Mouse (Mus musculus) urinary bladder, postnatal 25 days (tissue): ENCODE measurements at regions not wholly inside any gene's neighbourhood (a gene's known extent, or its start where the extent isn't known, plus 50 kb on each side); places are given as distances from the start of the nearest gene placed in this dataset.

Source experiments
- DNase-seq: peaks from one replicate; pipeline ENCODE4 v3.0.0; 2022; ENCODE audit warnings: low spot score

DNA sequence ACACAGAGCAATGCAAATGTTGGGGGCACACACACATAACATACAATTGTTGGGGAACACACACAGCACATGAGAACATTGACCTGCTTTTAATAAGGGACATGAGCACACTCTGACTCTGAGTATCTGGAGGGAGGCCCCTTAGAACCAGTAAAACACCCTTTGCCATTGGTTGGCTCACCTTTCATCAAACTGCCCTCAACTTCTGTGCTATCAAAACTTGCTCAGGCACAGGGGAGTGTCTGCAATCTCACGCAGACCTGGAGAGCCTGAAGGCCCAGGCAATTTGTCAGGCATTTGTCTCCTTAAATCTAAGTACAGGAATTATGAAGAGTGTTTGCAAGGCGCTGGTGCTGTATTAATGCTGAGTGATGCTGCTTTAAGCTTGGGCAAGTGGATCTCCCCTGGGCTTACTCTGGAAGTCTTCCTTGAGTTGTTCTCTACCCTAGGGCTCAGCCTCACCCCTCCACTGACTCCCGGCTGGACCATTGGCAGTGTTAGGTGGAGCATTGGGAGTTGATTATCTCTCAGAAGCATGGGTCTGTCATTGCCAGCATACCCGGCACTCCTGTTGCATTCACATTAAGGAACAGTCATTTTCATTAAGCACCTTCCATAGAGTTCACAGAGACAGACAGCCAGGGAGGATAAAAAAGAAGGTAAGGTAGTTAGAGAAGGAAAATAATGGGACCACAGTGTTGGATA, 235.7 kb upstream of the Runx1 start:
- no peak for DNase-seq

DNA sequence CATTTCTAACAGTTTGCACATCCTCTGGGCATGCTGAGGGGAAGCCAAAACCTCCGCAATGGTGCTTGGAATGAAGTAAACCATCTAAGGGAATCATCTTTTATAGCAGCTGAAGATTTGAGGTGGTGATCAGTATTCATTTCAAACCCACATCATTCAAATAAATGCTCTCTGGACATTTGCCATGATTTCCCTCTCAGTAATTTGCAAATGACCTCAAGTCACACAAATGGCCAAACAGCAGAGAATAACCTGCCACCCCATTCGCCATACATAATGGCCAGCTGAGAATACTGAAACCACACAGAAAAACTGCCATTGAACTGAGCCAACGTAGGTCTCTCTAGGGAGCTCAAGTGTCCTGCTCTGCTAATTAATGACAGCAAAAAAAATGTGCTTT, 230.3 kb upstream of the Runx1 start:
- DNase-seq: no peak

DNA sequence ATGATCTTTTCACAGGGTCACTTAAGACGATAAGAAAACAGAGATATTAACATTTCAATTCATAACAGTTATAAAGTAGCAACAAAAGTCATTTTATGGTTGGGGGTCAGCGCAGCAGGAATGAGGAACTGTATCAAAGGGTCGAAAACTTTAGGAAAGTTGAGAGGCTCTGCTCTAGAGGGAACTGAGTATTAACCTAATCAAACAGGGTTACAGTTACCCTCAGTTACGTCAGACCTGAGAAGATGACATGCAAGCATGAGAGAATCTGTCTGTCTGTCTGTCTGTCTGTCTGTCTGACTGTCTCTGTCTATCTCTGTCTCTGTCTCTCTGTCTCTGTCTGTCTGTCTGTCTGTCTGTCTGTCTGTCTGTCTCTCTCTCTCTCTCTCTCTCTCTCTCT, 229.6 kb upstream of the Runx1 start:
- DNase-seq: no peak

DNA sequence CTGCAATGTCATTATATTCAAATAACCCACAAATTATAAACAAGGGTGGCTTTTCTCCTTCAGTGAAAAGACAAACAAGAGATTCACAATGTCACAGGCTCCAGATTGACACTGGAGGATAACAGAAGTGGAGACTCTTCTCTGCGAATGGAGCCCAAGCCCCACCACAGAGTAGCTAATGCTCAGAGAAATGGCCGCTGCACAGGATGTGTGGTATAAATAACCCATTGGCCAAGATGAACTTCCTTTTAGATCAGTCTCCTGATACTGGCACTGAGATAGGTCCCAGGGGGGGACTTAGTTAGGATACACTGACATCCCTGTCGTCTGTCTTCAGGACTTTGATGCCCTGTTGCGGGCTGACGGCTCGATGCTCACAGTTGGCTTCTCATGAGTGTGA, 225.3 kb upstream of the Runx1 start:
- no peak for DNase-seq

DNA sequence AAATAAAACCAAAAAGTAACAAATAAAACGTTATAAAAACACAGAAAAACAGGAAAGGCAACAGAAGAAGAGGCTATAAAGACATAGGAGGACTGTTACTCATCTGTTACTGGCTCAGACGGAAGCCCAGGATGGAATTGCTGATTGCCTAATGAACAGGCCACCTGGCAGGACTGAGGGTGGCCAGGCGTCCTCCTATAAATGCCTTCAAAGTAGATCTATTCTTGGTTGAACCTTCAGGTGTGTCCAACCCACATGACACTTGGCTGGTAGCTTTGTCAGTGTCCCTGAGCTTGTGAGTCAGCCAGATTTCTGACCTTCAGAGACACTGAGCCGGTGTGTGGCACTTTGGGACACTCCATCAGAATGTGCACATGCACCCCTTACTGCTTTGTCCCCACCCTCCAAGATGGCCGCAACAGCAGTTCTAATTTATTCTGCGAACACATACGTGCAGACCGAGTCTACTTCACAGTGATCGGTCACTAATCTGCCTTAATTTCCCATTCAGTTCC, 222.5 kb upstream of the Runx1 start:
- DNase-seq: no peak

DNA sequence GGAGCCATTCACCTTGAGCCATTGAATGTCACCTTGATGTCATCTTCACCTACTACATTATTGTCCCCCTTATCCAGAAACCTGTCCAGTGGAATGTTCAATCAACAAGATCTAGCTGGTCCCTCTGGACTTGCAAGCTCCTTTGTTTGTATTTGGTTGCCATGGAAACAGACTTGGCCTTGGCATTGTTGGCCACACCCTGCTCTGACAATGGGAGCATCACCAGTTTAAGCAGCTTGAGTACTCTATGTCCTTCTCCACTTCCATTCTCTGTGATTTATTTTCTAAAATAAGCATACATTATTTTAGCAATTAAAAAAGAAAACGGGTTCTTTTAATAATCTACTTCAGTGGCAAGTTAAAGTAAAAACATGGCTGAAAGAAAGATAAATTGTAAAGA, 221.6 kb upstream of the Runx1 start:
- DNase-seq: no peak

DNA sequence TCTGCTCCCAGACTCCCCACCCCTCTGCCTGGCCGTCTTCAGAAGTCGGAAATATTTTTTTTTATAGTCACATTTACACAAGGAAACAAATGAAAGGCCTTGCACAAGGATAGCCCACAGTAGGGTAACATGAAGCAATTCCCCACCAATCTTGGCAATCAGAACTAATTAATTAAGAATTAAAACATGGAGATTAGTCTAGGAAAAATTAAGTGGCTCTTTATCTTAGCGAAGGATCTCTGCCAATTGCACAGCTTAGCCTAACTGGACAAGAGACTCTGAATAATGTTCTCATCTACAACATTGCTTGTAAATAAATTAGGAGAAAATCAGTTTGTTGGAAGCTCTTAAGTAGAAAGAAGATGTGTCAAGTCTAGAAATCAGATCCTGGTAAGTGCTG, 220.3 kb upstream of the Runx1 start:
- DNase-seq: no peak

DNA sequence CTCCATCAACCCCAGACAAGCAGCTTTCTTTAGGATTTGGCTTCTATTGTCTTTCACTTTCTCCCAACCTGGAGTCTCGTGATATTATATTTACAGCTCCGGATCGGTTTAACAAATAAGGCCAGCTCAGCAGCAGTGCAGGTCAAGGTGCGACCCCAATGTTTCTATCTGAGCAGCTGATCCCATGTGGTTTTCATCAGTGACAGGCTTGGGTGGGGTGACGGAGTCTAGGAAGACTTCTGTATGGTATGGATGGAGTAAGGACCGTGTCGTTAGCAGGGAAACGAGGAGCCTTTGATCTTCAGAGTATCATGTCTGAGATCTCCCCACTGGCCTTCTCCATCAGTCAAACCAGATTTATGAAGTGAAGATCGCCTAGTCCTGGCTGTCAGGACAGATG, 217.4 kb upstream of the Runx1 start:
- no peak for DNase-seq

DNA sequence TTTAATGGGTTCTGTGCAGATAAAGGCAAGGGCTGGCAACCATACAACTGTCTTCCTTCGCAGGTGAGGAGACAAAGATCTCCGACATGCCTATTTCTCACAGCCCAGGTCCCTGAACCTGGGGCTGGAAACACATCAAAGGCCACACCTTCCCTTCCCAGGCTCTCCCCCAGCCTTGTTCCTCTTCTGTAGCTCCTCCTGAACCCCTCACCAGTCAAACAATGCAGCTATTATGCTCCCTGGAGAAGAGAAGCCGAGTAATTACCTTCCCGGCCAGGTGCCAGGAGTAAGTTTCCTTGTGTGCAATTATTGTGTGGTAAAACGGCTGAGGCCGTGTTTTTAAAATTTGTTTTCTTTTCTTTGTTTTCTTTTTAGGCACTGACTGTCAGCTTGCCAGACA, 217.0 kb upstream of the Runx1 start:
- no peak for DNase-seq

DNA sequence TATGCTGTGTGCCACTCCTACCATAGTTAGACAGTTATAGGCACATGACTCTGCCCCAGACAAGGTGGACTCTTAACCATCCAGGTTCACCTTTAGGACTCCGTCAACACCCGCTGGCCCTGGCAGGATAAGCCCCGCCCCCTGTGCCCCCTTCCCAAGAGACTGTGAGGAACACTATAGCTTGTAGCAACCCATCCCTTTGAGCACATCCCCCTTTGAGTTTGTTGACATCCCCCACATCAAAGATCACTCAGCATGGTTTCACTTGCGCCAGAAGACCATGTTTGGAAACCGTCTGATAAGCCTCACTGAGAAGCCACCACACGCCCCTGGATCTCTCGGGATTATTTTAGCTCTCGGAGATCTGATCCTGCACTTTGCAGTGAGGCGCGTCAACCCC, 216.5 kb upstream of the Runx1 start:
- no peak for DNase-seq

DNA sequence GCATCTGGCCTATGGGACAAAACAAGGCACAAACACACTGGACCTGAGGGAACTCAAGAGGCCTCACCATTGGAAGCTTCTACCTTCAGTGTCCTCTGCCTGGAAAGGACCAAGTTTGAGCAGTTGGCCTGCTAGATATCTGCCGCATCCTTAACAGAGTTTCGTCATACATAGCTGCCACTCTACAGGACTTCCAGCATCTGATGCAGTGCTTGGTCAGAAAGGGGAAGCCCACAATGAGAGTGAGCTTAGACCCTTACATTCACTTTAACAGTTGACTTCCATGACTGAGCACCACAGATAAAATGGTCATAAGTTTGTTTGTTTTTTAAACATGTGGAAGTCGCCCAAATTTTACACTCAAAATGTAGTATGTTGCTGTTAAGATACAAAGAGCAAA, 215.9 kb upstream of the Runx1 start:
- DNase-seq: no peak

DNA sequence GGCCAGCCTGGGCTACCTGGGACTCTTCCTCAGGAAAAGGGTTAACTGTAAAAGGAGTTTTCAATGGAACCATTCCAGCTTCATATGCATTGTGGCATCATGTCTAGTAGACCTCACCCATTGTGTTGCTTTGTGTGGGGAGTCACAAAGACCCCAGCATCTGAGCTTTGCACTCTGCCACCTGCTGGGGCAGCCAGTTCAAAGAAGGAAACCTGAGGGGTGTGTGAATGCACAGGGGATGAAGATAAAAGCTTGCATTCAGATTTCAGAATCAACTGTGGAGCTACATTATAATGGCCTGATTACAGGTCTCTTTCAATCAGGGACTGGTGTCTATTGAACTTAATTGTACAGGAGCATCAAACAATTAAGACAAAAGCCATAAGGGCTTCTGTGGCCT, 215.4 kb upstream of the Runx1 start:
- no peak for DNase-seq

DNA sequence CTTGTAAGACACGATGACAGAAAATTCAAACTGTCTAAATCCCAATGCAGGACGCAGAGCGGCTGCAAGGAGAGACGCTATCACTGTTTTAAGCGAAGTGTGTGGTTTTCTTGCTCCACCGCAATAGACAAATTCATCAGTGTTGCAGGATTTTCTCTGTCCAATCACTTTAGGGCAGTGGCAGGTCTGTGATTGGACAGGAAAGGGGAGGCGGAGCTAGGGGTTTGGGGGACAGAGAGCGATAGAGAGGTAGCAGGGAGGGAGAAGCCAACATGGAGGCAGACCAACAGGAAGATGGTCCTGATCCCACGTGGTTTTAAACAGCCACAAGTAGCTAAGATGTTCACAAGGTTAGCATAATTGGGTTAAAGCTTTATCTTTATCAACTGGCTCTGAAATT, 209.7 kb upstream of the Runx1 start:
- DNase-seq: no peak

DNA sequence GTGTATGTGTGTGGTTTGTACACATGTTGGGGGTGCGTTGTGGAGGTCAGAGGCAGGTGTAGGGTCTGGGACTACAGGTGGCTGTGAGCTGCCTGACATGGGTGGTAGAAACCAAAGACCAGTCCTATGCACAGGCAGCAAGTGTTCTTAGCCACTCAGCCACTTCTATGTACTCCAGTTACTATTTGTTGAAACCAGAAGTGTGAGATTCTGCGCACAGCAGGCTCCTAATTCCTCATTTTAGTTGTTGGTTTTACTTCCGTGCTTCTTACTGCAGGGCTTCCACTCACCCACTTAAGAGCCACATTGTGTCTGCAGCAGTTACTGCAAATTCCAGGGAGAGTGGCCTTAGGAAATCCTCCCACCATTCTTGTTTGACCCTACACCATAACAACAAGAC, 208.0 kb upstream of the Runx1 start:
- DNase-seq: no peak

DNA sequence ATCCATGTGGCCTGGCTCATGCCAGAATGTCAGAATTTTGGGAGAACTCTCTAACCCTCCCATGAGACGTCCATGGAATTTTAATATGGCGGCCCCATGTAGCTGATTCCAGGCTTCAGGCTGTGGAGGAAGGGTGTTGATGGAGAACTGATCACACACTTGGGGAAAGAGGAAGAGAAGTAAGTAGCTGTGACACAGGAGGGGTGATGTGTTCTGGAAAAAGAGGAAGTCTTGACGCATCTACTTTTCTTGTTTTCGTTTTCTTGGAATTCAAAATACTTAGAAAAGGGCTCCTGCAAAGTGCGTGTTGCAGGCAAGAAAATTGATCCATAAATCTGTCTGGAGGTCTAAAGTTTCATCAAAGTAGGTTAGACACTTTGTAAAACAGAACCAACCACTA, 205.7 kb upstream of the Runx1 start:
- no peak for DNase-seq

DNA sequence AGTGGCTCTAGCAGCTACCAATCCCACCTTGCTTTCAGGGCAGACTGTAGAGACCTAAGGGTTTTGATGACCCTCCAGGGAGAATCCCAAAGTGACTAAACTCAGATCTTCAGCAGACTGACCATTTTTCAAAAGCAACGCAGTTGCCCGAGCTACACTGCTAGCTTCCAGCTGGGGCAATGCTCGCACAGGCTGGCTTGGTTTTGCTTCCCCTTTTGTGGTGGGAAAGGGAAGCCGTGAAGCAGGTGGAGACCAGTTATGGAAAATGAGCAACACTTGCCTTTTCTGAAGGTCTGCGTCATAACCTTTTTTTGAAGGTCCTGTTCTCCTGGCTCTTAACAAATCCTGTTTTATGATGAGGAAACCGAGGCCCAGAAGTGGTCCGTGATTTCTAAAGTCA, 202.7 kb upstream of the Runx1 start:
- no peak for DNase-seq

DNA sequence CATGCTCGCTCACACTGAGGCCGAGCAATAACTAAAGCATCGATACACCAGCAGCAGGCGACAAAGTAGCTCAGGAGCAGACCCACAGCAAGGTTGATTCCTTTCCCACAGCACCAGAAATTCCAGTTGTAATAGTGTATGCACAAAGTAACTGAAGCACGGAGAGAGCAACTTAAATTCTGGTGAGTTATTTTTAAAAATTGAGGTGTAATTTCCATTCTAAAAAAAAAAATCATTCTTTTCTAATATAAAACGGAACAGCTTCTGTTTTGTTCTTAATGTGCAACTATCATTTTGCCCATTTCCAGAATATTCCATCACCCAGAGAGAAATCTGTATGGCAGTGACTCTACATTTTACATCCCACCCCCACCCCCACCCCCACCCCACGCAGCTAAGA, 202.1 kb upstream of the Runx1 start:
- DNase-seq: no peak

DNA sequence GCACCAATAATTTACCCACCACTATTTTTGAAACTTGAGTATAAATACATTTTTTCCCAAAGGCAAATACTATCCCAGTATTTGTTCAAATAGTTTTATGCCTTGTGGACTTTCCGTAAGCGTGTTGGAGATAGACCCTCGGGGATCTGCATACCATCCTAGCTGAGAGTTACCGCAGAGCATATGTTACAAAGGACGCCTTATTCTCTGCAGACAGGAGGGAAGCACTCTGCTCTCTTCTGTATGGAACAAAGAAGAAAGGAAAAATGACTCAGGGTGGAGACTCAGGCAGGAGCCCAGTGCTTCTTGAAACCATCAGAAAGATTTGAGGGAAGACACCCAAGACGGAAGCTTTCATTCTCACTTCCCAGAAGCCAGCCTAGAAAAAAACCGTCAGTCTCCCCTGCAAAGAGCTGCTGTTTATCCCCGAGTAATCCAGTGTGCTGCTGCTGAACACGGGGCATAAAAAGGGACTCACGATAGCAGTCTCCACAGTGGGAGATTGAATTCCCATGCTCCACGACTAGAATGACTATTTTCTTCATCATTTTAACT, 200.2 kb upstream of the Runx1 start:
- DNase-seq: no peak

DNA sequence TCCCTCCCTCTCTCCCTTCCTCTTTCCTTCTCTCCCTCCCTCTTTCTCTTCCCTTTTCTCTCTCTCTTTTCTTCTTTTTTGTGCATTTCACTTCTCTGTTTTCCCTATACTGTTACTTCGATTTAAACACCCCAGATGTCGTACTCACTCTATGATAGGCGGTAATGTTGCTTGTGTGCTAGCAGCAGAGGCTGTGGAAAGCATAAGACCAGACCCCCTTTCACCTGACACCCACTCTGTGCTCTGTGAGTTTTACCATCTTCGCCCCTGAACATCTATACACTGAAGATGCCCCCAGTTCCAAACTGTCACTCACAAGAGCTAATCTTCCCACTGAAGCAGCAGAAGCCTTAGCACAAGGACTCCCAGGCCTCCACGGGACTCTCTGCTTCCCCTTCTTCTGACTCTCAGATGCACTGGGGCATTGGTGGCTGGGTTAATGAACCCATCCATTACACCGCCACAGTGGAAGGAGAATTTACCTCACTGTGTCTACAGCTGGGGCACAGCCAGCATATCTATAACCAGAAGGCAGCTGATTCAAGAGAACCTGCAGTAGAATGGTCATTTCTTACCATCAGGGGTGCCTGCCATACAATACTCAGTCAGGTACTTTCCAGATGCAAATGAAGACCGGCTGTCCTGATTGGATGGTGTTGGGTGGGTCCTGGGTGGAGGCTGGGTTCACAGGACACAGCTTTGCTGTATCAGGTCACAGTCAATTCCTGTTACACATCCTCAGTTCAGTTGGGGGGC, 194.0 kb upstream of the Runx1 start:
- no peak for DNase-seq

DNA sequence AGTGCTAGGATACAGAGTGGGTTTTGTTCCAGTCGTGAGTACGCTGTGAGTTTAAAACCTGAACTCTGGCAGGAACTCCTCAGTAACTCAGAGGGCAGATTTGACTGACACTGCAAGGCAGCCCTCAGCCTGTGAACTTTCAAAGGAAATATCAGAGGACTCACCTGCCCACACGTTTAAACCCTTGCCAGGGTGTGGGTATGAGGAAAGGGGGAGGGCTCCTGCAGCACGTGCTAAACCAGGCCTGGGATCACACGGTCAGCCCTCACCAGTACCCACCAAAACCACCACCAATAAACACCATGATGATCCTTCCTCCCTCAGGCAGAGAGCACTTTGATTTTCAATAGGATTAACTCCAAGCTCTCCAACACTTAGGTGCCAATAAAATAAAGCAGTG, 192.8 kb upstream of the Runx1 start:
- DNase-seq: no peak

DNA sequence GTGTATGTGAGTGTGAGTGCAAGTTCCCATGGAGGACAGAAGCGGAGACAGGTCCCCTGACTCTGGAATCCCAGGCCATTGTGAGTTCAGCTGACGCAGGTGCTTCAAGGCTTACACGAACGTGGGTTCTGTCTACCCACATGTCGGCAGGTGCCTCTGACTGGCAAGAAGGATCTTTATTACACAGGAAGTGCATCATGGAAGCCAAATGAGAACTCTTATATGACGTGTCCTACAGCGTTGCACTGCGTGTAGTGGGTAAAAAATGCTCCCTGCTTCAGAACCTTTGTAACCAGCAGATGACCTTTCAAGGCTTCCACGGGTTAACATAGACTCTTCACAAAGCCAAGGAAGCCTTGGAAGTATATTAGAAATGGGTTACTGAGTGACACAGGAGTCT, 191.1 kb upstream of the Runx1 start:
- no peak for DNase-seq

DNA sequence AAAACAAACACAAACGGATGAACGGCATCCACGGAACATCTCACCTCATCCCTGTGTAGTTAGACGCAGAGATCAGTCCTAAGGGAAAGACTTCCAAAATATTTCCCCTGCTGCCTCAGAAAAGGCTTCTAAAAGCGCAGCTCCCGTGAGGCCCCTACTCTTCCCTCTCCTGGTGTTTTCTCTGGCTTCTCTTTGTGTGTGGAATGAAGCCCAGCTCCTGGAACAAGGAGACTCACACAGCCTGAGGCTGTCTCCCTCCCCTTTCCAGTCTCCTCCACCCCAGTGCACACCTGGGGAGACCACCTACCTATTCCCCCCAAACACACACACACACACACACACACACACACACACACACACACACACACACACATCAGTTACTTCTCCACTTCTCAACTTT, 189.7 kb upstream of the Runx1 start:
- no peak for DNase-seq

DNA sequence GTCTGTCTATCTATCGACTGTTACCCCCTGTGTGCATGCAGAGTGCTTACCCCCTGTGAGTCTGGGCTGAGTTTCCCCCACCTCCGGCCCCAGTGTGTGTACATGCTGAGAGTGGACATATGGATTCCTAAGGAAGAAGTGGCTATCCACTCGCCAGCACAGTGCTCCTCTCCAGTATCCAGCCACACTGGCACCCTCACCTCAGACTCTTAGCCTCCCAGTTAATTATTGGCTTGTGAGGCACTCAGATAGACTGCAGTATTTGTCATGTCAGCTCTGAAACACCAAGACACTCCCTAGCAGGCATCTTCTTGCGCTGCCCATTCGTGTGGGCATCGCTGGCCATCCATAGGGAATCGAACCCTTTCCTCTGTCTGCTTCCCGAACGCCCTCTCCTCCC, 189.0 kb upstream of the Runx1 start:
- DNase-seq: no peak

DNA sequence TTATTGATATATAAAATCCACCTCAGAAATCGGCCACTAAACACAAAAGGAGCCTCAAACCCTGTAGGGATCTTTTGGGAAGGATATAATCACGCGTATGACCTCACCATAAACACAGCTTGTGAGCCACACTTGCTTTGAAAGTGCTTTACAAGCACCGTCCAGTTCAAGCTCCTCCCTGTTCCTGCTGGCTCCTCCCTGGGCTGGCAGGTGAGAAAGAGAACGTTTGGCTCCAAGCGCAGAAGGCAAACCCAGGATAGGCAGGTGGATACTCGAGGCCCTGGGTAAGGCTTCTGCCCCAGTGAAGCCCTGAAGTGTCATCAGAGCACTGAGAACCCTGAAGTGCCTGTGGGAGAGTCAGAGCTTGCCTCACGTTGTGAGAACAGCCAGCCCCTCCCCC, 187.9 kb upstream of the Runx1 start:
- no peak for DNase-seq
